Mouse (Mus musculus) G1E (cell line): ENCODE measurements at regions not wholly inside any gene's neighbourhood (a gene's known extent, or its start where the extent isn't known, plus 50 kb on each side); places are given as distances from the start of the nearest gene placed in this dataset.

Experiments used
- ATAC-seq: 2 replicates; pipeline ENCODE4 v1.8.0; 2016; ENCODE audit warnings: mild to moderate bottlenecking; ENCODE audit not compliant: insufficient number of reproducible peaks, poor library complexity, low FRiP score, severe bottlenecking; ENCODE audit errors: extremely low read depth
- DNase-seq: peaks from one replicate; pipeline ENCODE4 v3.0.0; 2012; ENCODE audit warnings: low spot score
- H3K27me3 ChIP-seq: 2 replicates; pipeline ENCODE4 v1.6.1; 2012; ENCODE audit warnings: mild to moderate bottlenecking, low read length, inconsistent platforms; ENCODE audit not compliant: insufficient read depth
- H3K36me3 ChIP-seq: replicated peaks from 2 replicates; pipeline ENCODE3; 2012; ENCODE audit warnings: mild to moderate bottlenecking, inconsistent platforms
- H3K4me1 ChIP-seq: 2 replicates; pipeline ENCODE4 v1.6.1; 2012; ENCODE audit warnings: low read depth, low read length, inconsistent platforms, mixed read lengths; ENCODE audit not compliant: insufficient read depth
- H3K4me3 ChIP-seq: 2 replicates; pipeline ENCODE4 v1.5.1; 2012; ENCODE audit warnings: low read depth, mild to moderate bottlenecking, inconsistent platforms, low read length, moderate library complexity, mixed read lengths
- H3K9me3 ChIP-seq: replicated peaks from 2 replicates; pipeline ENCODE4 v1.6.1; 2012; ENCODE audit warnings: inconsistent platforms
- CTCF ChIP-seq: IDR thresholded peaks from 2 replicates; pipeline ENCODE4 v1.5.1; 2012; ENCODE audit warnings: low read depth, low read length, inconsistent platforms, mixed read lengths
- GATA1 ChIP-seq: IDR thresholded peaks from 2 replicates; pipeline ENCODE4 v1.6.1; 2012; ENCODE audit warnings: borderline replicate concordance, low read length, inconsistent platforms, mixed read lengths
- GATA2 ChIP-seq: IDR thresholded peaks from 2 replicates; pipeline ENCODE4 v1.6.1; 2012; ENCODE audit warnings: low read depth, low read length, inconsistent platforms, borderline replicate concordance
- POLR2AphosphoS5 ChIP-seq: IDR thresholded peaks from 2 replicates; pipeline ENCODE4 v1.6.1; 2012; ENCODE audit warnings: low read depth, low read length, inconsistent platforms; ENCODE audit not compliant: insufficient replicate concordance
- TAL1 ChIP-seq: conservative IDR thresholded peaks from 2 replicates; pipeline ENCODE4 v1.6.1; 2012; ENCODE audit warnings: low read depth, low read length, inconsistent platforms, mixed read lengths

DNA sequence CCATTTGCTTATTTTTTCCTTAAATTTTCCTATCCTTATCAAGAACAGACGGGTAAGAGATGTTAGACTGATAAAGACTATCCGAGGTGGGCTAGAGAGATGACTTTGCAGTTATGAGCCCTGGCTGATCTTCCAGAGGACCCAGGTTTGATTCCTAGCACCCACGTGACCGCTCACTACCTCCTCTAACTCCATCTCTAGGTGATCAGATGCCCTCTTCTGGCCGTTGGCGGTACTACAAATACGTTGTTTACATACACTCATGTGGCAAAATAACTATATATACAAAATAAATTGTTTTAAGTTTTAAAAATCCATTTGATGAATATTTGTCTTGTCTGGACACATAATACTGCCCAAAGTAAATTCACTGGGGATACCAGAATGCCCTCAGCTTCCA lies 604.6 kb downstream of the Adgrl2 start:
- Histone ChIP-seq H3K9me3 (peaks cover 14% of the 10 kb centered on the region), H3K36me3 (no peaks in the 10 kb centered on the region), H3K27me3 (no peaks in the 10 kb centered on the region), H3K4me1 (no peaks in the 10 kb centered on the region), H3K4me3 (no peak overlapping the region)
- no peak for ATAC-seq
- no peak for DNase-seq
- no peak for TF ChIP-seq POLR2AphosphoS5
- no peak for TF ChIP-seq GATA1
- no peak for TF ChIP-seq GATA2
- no peak for TF ChIP-seq TAL1
- no peak for TF ChIP-seq CTCF

DNA sequence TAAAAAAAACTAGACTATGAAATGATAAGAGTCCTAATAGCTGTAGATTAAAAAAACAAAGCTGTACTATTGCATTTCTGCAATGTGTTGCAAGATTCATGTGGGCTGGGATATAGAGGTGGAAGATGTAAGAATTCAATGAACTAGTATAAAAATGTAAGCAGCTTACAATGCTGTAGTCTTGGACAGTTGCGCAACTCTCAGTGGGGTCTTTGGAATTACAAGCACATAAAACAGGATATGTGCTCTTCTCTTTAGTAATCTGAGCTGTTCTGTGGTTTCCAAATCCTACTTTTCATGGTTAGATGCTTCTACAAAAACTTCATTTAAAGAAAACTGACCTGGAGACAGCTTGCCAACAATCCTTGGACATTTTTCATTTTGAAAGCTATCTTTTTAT lies 609.3 kb downstream of the Adgrl2 start:
- no peak for DNase-seq
- ATAC-seq: no peak

DNA sequence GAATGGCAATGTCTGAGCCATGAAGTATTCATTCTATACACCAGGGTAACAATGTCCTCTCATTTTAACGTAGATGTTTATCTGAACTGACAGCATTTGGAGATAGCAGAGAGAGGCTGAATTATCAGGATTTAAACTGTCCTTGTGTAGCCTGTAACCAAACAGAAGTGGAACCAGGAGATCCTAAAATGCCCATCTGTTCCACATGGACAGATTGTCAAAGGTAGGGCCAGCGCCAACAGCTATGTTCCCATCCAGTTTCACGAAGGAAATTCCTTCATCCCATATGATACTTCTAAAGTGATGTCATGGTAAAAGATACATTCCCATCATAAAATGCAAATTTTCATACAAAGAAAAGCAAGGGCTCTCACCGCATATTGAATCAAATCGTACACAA lies 627.0 kb downstream of the Adgrl2 start:
- H3K9me3 ChIP-seq: peaks cover 13% of the 10 kb centered on the region
- no peaks in the 10 kb centered on the region for H3K27me3 ChIP-seq
- no peak overlapping the region for H3K4me3 ChIP-seq
- TF ChIP-seq CTCF (no peak), TAL1 (no peak), GATA2 (no peak), GATA1 (no peak), POLR2AphosphoS5 (no peak)
- no peaks in the 10 kb centered on the region for H3K4me1 ChIP-seq
- DNase-seq (no peak), ATAC-seq (no peak)
- H3K36me3 ChIP-seq: no peaks in the 10 kb centered on the region

More for the DNA sequence above, 609.3 kb downstream of the Adgrl2 start:
- Histone ChIP-seq H3K9me3 (no peaks in the 10 kb centered on the region; the same call in 1 of the 2 replicates), H3K36me3 (no peaks in the 10 kb centered on the region), H3K4me3 (no peak overlapping the region), H3K27me3 (no peaks in the 10 kb centered on the region), H3K4me1 (no peaks in the 10 kb centered on the region)
- TF ChIP-seq GATA2 (no peak), TAL1 (no peak), POLR2AphosphoS5 (no peak), GATA1 (no peak), CTCF (no peak)

DNA sequence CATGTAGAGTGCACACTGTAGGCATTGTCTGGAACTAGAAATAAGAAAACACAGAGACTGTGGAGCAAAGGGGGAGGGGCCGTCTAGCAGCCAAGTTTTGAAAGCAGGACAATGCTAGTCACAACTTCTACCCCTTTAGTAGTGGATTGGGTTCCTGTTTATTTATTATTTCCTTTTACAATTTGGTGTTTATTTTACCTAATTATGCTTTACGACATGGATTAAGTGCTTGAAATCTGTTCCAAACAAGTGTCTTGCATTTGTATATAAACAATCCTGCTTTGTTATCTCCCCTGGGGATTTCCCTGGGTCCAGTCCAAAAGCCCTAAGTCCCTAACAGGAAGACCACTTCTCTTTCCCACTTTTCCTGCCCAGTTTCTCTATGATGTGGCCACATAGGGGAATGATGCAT lies 627.9 kb downstream of the Adgrl2 start:
- Histone ChIP-seq H3K27me3 (no peaks in the 10 kb centered on the region), H3K9me3 (peaks cover 15% of the 10 kb centered on the region), H3K4me3 (no peak overlapping the region), H3K36me3 (no peaks in the 10 kb centered on the region), H3K4me1 (no peaks in the 10 kb centered on the region)
- ATAC-seq (no peak), DNase-seq (no peak)
- no peak for TF ChIP-seq TAL1
- TF ChIP-seq CTCF: no peak

DNA sequence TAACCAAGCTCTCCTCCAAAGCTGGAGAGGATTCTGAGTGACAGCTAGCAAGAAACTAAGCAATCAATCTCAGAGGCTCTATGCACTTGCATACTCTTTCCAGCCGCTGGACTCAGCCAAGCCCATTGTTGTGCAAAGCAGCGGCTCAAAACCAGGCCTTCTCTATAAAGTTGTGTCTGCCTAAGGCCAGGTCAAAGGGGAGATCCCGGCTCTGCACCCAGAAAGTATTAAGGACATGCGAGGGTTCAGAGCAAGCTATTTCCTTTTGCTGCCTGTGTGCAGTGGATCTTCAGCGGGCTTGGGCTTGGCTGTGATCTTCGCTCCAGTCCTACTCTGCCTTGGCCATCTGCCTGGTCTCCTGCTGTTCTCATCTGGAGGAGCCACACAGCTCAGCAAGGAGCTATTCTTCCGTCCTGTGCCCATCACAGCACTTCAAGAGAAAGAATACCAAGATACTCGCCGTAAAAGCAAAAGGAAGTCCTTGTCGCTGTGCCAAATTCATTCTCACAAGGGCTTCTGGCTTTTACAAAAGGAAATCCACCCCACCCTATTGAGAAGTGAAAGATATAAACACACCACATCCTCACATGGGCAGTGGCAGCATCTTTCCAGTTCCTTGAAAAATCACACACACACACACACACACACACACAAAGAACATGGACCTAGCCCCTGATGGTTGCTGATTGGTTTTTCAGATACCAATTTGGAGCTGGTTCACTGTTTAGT lies 646.6 kb downstream of the Adgrl2 start:
- DNase-seq: no peak
- Histone ChIP-seq H3K4me1 (no peaks in the 10 kb centered on the region), H3K9me3 (peaks cover 13% of the 10 kb centered on the region), H3K4me3 (no peak overlapping the region), H3K36me3 (no peaks in the 10 kb centered on the region), H3K27me3 (no peaks in the 10 kb centered on the region)
- ATAC-seq: no peak
- TF ChIP-seq CTCF (no peak), GATA2 (no peak), TAL1 (no peak), POLR2AphosphoS5 (no peak), GATA1 (no peak)

DNA sequence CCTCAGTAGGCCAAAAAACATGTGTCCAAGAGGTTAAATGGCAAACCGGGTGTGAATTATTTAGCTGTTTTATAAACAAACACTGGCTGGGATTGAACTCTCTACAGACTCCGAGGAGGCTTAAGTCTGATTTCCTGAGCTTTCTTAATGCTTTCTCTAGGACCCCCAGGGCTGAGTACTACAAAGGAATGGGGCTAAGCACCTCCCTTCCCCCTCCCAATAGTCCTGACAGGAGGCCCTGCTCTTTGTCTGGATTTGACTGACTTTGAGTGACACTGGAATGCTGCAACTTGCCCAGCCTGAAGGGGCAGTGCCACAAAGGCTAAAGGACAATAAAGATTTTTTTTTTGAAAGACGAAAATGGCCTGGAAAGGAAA lies 647.1 kb downstream of the Adgrl2 start:
- TF ChIP-seq GATA1: no peak
- TF ChIP-seq TAL1: no peak
- TF ChIP-seq CTCF: no peak
- TF ChIP-seq GATA2: no peak
- TF ChIP-seq POLR2AphosphoS5: no peak
- H3K4me1 ChIP-seq: no peaks in the 10 kb centered on the region
- ATAC-seq (no peak), DNase-seq (no peak)
- H3K36me3 ChIP-seq: no peaks in the 10 kb centered on the region
- no peaks in the 10 kb centered on the region for H3K27me3 ChIP-seq
- H3K4me3 ChIP-seq: no peak overlapping the region
- peaks cover 13% of the 10 kb centered on the region for H3K9me3 ChIP-seq

DNA sequence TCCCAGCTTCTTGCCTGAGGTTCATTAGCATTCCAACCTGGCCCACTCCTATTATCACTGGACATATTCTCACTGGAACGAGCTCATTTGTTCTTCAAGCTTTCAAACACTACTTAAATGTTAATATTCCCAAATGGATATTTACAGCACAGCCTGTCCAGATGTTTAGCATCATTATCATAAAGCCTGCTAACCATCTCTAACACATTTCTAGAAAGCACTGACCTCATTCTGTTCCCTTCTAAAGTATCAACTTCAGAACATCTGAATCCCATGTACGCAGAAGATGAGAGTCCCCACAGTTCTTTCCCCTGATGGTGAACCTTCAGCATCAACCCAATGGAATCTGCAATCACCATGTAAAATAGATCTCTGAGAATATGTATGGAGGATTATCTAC lies 651.1 kb downstream of the Adgrl2 start:
- Histone ChIP-seq H3K4me3 (no peak overlapping the region), H3K4me1 (no peaks in the 10 kb centered on the region), H3K36me3 (no peaks in the 10 kb centered on the region), H3K27me3 (no peaks in the 10 kb centered on the region), H3K9me3 (peaks cover 24% of the 10 kb centered on the region)
- TF ChIP-seq GATA2 (no peak), POLR2AphosphoS5 (no peak), CTCF (no peak), GATA1 (no peak), TAL1 (no peak)
- DNase-seq (no peak), ATAC-seq (no peak)
